Mouse (Mus musculus) thymus, adult 2 months (tissue): ENCODE measurements around the gene Mrps7.

Experiments
- CTCF ChIP-seq: fragments of 200-500 bp; IDR thresholded peaks from 2 replicates; pipeline ENCODE4 v1.5.1; 2012; ENCODE audit warnings: mild to moderate bottlenecking, control low read depth, low read length, moderate library complexity, borderline replicate concordance; ENCODE audit not compliant: control insufficient read depth, poor library complexity, insufficient read depth; ENCODE audit errors: extremely low read depth
- POLR2A ChIP-seq: fragments of 200-500 bp; IDR thresholded peaks from 2 replicates; pipeline ENCODE4 v1.6.1; 2012; ENCODE audit warnings: mild to moderate bottlenecking, low read length, control low read depth, moderate library complexity; ENCODE audit not compliant: control insufficient read depth, poor library complexity, insufficient read depth; ENCODE audit errors: extremely low read depth

- TF ChIP-seq POLR2A = no peak
- no peak for TF ChIP-seq CTCF
Measured at GRCm38 (mm10) chr11:115615875-115616274, 12.2 kb downstream of the Mrps7 start.
